Mouse (Mus musculus): ENCODE data around the gene Ccdc191.

The Ccdc191 gene

GRCm38 (mm10) chr16:43889208-43890004 lies at the start of gene Ccdc191:
TSS of gene Ccdc191 (plus strand) at chr16:43889800.
- peak; percentile 99 for DNase-seq (ENCODE audit: low read depth)

GRCm38 (mm10) chr16:43841236-43841635 lies 48.4 kb upstream of the Ccdc191 start:
- no peak for DNase-seq (ENCODE audit: low read depth)

GRCm38 (mm10) chr16:43849839-43850238 lies 39.8 kb upstream of the Ccdc191 start:
- DNase-seq (ENCODE audit: low read depth) = no peak

GRCm38 (mm10) chr16:43858941-43859476 lies 30.6 kb upstream of the Ccdc191 start:
- DNase-seq (ENCODE audit: low read depth) = no peak

GRCm38 (mm10) chr16:43860624-43861023 lies 29.0 kb upstream of the Ccdc191 start:
- DNase-seq (ENCODE audit: low read depth) = no peak

GRCm38 (mm10) chr16:43869805-43870204 lies 19.8 kb upstream of the Ccdc191 start:
- no peak for DNase-seq (ENCODE audit: low read depth)

GRCm38 (mm10) chr16:43871419-43871818 lies 18.2 kb upstream of the Ccdc191 start:
- no peak for DNase-seq (ENCODE audit: low read depth)

- no peak for DNase-seq (ENCODE audit: low read depth)
Observed at GRCm38 (mm10) chr16:43879769-43880168, 9.8 kb upstream of the Ccdc191 start.

GRCm38 (mm10) chr16:43881636-43882035 lies 8.0 kb upstream of the Ccdc191 start:
- peak; percentile 26 for DNase-seq (ENCODE audit: low read depth)

- no peak for DNase-seq (ENCODE audit: low read depth)
Observed at GRCm38 (mm10) chr16:43882329-43882728, 7.3 kb upstream of the Ccdc191 start.

- no peak for DNase-seq (ENCODE audit: low read depth)
Observed at GRCm38 (mm10) chr16:43890005-43890336, 371 bp downstream of the Ccdc191 start.

GRCm38 (mm10) chr16:43890747-43891336 lies 1.2 kb downstream of the Ccdc191 start:
- no peak for DNase-seq (ENCODE audit: low read depth)

- no peak for DNase-seq (ENCODE audit: low read depth)
Observed at GRCm38 (mm10) chr16:43894501-43894900, 4.9 kb downstream of the Ccdc191 start.

- DNase-seq (ENCODE audit: low read depth) = no peak
Observed at GRCm38 (mm10) chr16:43900138-43900537, 10.5 kb downstream of the Ccdc191 start.

GRCm38 (mm10) chr16:43900571-43900970 lies 11.0 kb downstream of the Ccdc191 start:
- DNase-seq (ENCODE audit: low read depth) = no peak

GRCm38 (mm10) chr16:43908881-43909280 lies 19.3 kb downstream of the Ccdc191 start:
- DNase-seq (ENCODE audit: low read depth) = peak; percentile 5

GRCm38 (mm10) chr16:43918867-43919266 lies 29.3 kb downstream of the Ccdc191 start:
- no peak for DNase-seq (ENCODE audit: low read depth)

GRCm38 (mm10) chr16:43922024-43922423 lies 32.4 kb downstream of the Ccdc191 start:
- no peak for DNase-seq (ENCODE audit: low read depth)

GRCm38 (mm10) chr16:43922630-43923029 lies 33.0 kb downstream of the Ccdc191 start:
- no peak for DNase-seq (ENCODE audit: low read depth)

- no peak for DNase-seq (ENCODE audit: low read depth)
Observed at GRCm38 (mm10) chr16:43925001-43925558, 35.5 kb downstream of the Ccdc191 start.

GRCm38 (mm10) chr16:43925846-43926245 lies 36.2 kb downstream of the Ccdc191 start:
- no peak for DNase-seq (ENCODE audit: low read depth)

- no peak for DNase-seq (ENCODE audit: low read depth)
Observed at GRCm38 (mm10) chr16:43926341-43926859, 36.8 kb downstream of the Ccdc191 start, which contains the start of gene Qtrt2. TSS of gene Qtrt2 (minus strand) at chr16:43926809.

- DNase-seq (ENCODE audit: low read depth) = no peak
Observed at GRCm38 (mm10) chr16:43930577-43930976, 41.0 kb downstream of the Ccdc191 start.
